Mouse (Mus musculus): ENCODE measurements at regions not wholly inside any gene's neighbourhood (a gene's known extent, or its start where the extent isn't known, plus 50 kb on each side); places are given as distances from the start of the nearest gene placed in this dataset.

- no peaks in the 10 kb centered on the region for H3K9me3 ChIP-seq
- no peaks in the 10 kb centered on the region for H3K36me3 ChIP-seq (replicated peaks)
- H3K27me3 ChIP-seq (ENCODE audit: poor library complexity, severe bottlenecking): no peaks in the 10 kb centered on the region
- DNase-seq (ENCODE audit: extremely low spot score, low spot score): no peak
- no peak overlapping the region for H3K27ac ChIP-seq
- no peaks in the 10 kb centered on the region for H3K4me1 ChIP-seq
- no peak overlapping the region for H3K4me3 ChIP-seq
- 86% methylated on average over 6 of the region's 6 CpGs for WGBS
These were observed 102.4 kb downstream of the Gm10604 start for GRCm38 (mm10) chr4:11878638-11879037.

DNA sequence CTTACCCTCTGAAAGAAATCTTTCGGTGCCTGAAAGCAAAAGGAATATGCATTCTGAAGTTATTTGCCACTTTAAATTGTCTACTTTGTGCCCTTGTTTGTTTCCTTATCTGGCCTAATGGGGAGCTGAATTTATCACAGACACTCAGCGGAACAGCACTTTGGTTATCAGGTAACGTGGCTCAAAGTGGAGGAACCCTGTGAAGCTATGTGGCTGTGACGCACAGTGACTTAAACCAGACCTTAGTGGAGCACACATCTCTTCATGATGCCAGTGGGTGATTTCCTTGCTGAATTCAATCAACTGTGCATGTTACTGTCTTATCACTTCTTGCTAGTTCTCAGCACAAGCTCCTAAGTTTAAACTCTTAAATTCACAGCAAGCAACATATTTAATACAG is 103.1 kb downstream of the Gm10604 start:
- no peak for DNase-seq (ENCODE audit: extremely low spot score, low spot score)
- no peaks in the 10 kb centered on the region for H3K4me1 ChIP-seq
- WGBS: 92% methylated on average over 4 of the region's 4 CpGs

DNA sequence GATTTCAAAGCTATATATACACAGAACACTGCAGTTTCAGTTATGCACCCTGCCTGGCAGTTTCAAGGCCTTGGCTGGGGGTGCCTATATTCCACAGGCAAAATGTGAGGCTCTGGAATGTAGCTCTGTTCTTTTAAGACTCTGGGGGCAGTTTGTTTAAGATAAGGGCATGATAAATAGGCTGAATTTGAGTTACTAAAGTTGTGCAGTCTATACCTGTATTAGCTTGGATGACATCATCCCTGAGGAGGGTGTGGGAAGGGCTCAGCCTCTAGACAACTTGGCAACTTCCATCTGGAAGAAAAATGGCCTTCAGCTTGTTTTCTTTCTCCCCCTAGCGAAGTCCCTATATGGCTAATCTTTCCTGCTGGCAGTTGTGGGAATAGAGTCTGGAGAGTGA is 105.1 kb downstream of the Gm10604 start:
- 73% methylated on average over 1 of the region's 1 CpGs for WGBS
- H3K4me1 ChIP-seq: no peaks in the 10 kb centered on the region

More for the DNA sequence above, 103.1 kb downstream of the Gm10604 start:
- H3K36me3 ChIP-seq (replicated peaks): no peaks in the 10 kb centered on the region
- H3K27ac ChIP-seq: no peak overlapping the region
- no peak overlapping the region for H3K4me3 ChIP-seq
- no peaks in the 10 kb centered on the region for H3K9me3 ChIP-seq
- no peaks in the 10 kb centered on the region for H3K27me3 ChIP-seq (ENCODE audit: poor library complexity, severe bottlenecking)

GRCm38 (mm10) chr4:11874586-11875264 is 106.3 kb downstream of the Gm10604 start:
- WGBS: 73% methylated on average over 4 of the region's 4 CpGs

More for the DNA sequence above, 105.1 kb downstream of the Gm10604 start:
- Histone ChIP-seq H3K36me3 (replicated peaks) (no peaks in the 10 kb centered on the region), H3K4me3 (no peak overlapping the region), H3K9me3 (no peaks in the 10 kb centered on the region), H3K27me3 (ENCODE audit: poor library complexity, severe bottlenecking) (no peaks in the 10 kb centered on the region), H3K27ac (no peak overlapping the region)
- DNase-seq (ENCODE audit: extremely low spot score, low spot score): no peak

DNA sequence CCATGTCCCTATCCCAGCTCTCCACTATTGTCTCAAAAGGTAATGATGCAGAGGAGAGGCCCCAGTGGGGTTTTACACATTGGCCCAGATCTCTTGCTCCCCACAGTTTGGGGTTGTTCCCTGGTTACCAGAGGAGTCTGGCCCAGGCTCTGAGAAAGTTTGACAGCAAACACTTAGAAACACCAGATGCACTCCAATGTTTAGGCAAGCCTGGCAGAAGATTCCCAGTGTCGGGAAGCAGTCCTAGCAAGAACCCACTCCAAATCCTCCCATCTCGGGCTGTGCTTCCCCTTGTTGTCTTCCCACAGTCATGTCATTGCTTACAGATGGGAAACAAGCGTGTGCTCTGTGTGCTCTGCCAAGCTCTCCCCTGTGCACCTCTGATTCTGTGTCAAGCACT is 109.0 kb downstream of the Gm10604 start:
- no peak for DNase-seq (ENCODE audit: extremely low spot score, low spot score)

More at GRCm38 (mm10) chr4:11874586-11875264, 106.3 kb downstream of the Gm10604 start:
- Histone ChIP-seq H3K9me3 (no peaks in the 10 kb centered on the region), H3K36me3 (replicated peaks) (no peaks in the 10 kb centered on the region), H3K27me3 (ENCODE audit: poor library complexity, severe bottlenecking) (no peaks in the 10 kb centered on the region), H3K4me3 (no peak overlapping the region), H3K27ac (no peak overlapping the region), H3K4me1 (no peaks in the 10 kb centered on the region)
- DNase-seq (ENCODE audit: extremely low spot score, low spot score): no peak

DNA sequence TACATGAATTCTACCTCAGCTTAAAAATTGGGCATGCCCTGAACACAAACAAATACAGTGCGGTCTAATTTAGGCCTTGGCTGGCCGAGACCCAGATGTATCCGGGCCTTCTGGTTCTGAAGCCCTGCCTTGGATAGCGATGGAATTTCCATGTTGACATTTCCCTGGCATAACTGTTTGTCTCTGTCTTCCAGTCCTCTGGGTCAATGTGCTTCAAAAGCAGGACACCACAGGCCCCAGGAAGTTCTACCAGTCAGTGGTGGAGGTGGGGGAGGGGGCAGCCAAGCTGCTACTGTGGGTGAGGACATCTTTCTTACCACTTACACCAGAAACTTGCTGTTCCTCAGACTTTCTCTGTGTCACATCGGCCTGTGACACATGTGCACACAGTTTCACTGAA is 111.3 kb downstream of the Gm10604 start:
- H3K9me3 ChIP-seq: no peaks in the 10 kb centered on the region
- no peak overlapping the region for H3K4me3 ChIP-seq
- H3K36me3 ChIP-seq (replicated peaks): no peaks in the 10 kb centered on the region
- no peak overlapping the region for H3K27ac ChIP-seq
- H3K27me3 ChIP-seq (ENCODE audit: poor library complexity, severe bottlenecking): no peaks in the 10 kb centered on the region
- whole genome bisulfite sequencing: 92% methylated on average over 5 of the region's 5 CpGs
- no peaks in the 10 kb centered on the region for H3K4me1 ChIP-seq
- DNase-seq (ENCODE audit: extremely low spot score, low spot score): no peak

More for the DNA sequence above, 109.0 kb downstream of the Gm10604 start:
- Histone ChIP-seq H3K4me1 (no peaks in the 10 kb centered on the region), H3K36me3 (replicated peaks) (no peaks in the 10 kb centered on the region), H3K9me3 (no peaks in the 10 kb centered on the region), H3K27ac (no peak overlapping the region), H3K27me3 (ENCODE audit: poor library complexity, severe bottlenecking) (no peaks in the 10 kb centered on the region), H3K4me3 (no peak overlapping the region)
- 86% methylated on average over 3 of the region's 3 CpGs for WGBS

DNA sequence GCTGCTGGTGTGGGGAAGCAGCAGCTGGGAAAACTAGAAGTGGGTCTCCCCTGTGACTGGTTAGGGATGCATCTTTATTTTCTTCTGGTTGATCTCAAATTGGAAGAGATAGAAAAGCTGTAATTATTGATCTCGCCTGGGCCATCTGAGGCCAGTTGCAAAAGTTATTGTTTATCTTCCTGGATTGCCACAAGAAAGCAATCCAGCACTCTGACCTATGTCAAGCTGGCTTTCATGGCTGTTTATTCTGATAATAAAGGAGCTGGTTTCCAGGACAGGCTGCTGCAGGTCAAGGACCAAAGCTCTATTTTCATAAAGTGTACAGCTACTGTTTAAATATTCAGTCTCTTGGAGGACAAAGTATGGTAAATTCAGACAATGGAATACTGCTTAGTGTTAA is 112.5 kb downstream of the Gm10604 start:
- no peak for DNase-seq (ENCODE audit: extremely low spot score, low spot score)
- 82% methylated on average over 1 of the region's 1 CpGs for WGBS
- Histone ChIP-seq H3K36me3 (replicated peaks) (no peaks in the 10 kb centered on the region), H3K9me3 (no peaks in the 10 kb centered on the region), H3K4me1 (no peaks in the 10 kb centered on the region), H3K27ac (no peak overlapping the region), H3K27me3 (ENCODE audit: poor library complexity, severe bottlenecking) (no peaks in the 10 kb centered on the region), H3K4me3 (no peak overlapping the region)

All from forebrain, embryonic 10.5 days (tissue).